Mouse (Mus musculus) limb, embryonic 14.5 days (tissue): Measurements from ENCODE around the gene Frmd4b. TPM values are rescaled to one million over a fixed set of nuclear protein-coding genes. Genes with fewer than 3 reads are reported as not detected.

Source experiments
- ATAC-seq: fragments of 200-750 bp; cut with Nextera tagmentation; 2 replicates; pipeline ENCODE4 v1.8.0; 2017; ENCODE audit warnings: low read depth, moderate number of reproducible peaks, moderate TSS enrichment; ENCODE audit not compliant: low FRiP score
- DNase-seq: peaks from one replicate; pipeline ENCODE4 v3.0.0-alpha.2; 2015; ENCODE audit warnings: low spot score
- H3K27ac ChIP-seq: fragments of 300-500 bp; sonication (generic); replicated peaks from 2 replicates; pipeline ENCODE4 v1.5.1; 2014; ENCODE audit warnings: low read depth, mild to moderate bottlenecking, low read length, moderate library complexity, mixed read lengths
- H3K27me3 ChIP-seq: fragments of 300-500 bp; sonication (generic); 2 replicates; pipeline ENCODE4 v1.6.1; 2014; ENCODE audit warnings: low read length, mixed read lengths; ENCODE audit not compliant: control insufficient read depth, insufficient read depth
- H3K36me3 ChIP-seq: fragments of 300-500 bp; sonication (generic); 2 replicates; pipeline ENCODE4 v1.6.1; 2014; ENCODE audit warnings: mild to moderate bottlenecking, low read length, moderate library complexity, mixed read lengths; ENCODE audit not compliant: control insufficient read depth, insufficient read depth
- H3K4me1 ChIP-seq: fragments of 300-500 bp; sonication (generic); 2 replicates; pipeline ENCODE4 v1.6.1; 2014; ENCODE audit warnings: antibody characterized with exemption, low read length, mixed read lengths; ENCODE audit not compliant: control insufficient read depth, insufficient read depth
- H3K4me2 ChIP-seq: fragments of 300-500 bp; sonication (generic); replicated peaks from 2 replicates; pipeline ENCODE4 v1.6.1; 2014; ENCODE audit warnings: low read depth, mild to moderate bottlenecking, low read length, moderate library complexity; ENCODE audit not compliant: severe bottlenecking
- H3K4me3 ChIP-seq: fragments of 300-500 bp; sonication (generic); replicated peaks from 2 replicates; pipeline ENCODE4 v1.5.1; 2014; ENCODE audit warnings: low read length
- H3K9ac ChIP-seq: fragments of 300-500 bp; sonication (generic); 2 replicates; pipeline ENCODE4 v1.6.1; 2014; ENCODE audit warnings: mild to moderate bottlenecking, low read depth, low read length, moderate library complexity; ENCODE audit not compliant: severe bottlenecking
- H3K9me3 ChIP-seq: fragments of 300-500 bp; sonication (generic); 2 replicates; pipeline ENCODE4 v1.6.1; 2016; ENCODE audit warnings: low read length; ENCODE audit not compliant: control insufficient read depth
- POLR2A ChIP-seq: fragments of 200-500 bp; IDR thresholded peaks from 2 replicates; pipeline ENCODE4 v1.8.0; 2012; ENCODE audit warnings: inconsistent platforms, mild to moderate bottlenecking, moderate library complexity, borderline replicate concordance; ENCODE audit not compliant: insufficient read depth, insufficient read length; ENCODE audit errors: extremely low read depth
- WGBS: fragments of 180-500 bp; shearing (Covaris S2); extraction: QIAGEN DNeasy Blood & Tissue Kit; methylation state at CpG from one replicate; pipeline ENCODE4 v1.1.7; 2014; 5-methylcytosine and 5-hydroxymethylcytosine counted together
- polyA plus RNA-seq, 2 experiments: library from polyadenylated mRNA; depleted of rRNA in 1 of 2; stranded (reverse) in 1 of 2; unstranded in 1 of 2; fragments of >200 nt; fragmentation: Nextera tagmentation in 1 of 2; extraction: Ambion mirVana in 1 of 2; gene quantifications; 2 replicates each; pipeline versions ENCODE4 v1.2.1 to v1.2.3; 2012 to 2014

Frmd4b gene
- polyA plus RNA-seq, 2 experiments: 13.9 to 14.1 TPM

DNA sequence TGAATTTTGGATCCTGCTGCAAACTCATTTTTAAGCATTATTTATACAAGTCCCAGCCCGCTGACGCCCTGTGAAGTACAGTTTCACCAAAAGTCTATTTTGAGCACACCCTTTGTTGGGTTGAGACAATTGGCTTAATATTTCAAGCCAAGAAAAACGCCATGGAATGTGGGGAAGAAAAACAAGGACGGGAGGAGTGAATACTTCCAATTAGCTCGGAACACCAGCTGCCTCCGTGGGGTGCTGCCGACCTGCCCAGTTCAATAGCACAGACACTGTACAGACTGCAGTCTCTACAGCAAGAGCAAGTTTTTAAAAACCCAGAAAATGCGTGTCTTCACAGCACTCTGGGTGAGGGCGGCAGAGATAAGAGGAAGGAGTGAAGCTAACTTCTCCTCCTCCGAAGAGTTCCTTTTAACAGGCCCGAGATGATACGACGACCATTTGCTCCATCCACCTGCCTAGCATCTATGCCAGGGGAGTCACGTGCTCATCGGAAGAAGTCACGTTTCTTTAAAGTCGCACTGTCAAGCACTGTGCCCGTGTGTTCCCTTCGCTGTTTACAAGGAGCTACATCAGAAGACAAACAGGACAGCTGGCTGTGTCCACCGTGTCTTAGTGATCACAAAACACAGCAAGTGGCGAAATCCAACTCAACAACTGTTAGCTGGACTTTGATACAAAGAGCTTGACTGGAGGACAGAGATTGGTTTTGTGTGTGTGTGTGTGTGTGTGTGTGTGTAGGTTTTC is 326.0 kb downstream of the Frmd4b start:
- Histone ChIP-seq H3K27ac (peak overlapping the region; percentile 28; the same call in 1 of the 2 replicates), H3K36me3 (peaks cover 11% of the 10 kb centered on the region; the same call in 1 of the 2 replicates), H3K9me3 (no peaks in the 10 kb centered on the region), H3K27me3 (no peaks in the 10 kb centered on the region), H3K4me2 (no peak overlapping the region), H3K4me1 (peaks cover 7% of the 10 kb centered on the region), H3K4me3 (no peak overlapping the region), H3K9ac (no peak overlapping the region)
- ATAC-seq (no peak), DNase-seq (no peak)
- WGBS: 74% methylated on average over 21 of the region's 21 CpGs
- TF ChIP-seq POLR2A: no peak

DNA sequence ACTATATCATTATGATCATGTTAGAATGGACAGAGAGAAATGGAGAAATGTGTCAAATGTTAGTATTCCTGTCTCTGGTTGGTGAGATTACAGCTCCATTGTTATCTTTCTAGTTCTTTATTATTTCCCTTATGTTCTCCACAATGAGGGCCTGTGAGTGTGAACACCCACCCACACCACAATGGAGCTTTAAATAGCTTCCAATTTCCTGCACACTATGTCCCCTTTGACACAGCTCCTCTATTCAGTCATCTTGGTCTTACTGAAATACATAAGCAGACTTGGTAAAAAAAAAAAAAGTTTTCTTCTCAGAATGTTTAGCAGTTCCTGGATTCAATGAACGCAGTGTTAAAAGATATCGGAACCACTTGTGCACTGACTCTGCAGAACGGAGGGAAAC is 326.7 kb downstream of the Frmd4b start:
- H3K36me3 ChIP-seq: peaks cover 11% of the 10 kb centered on the region; the same call in 1 of the 2 replicates
- no peak overlapping the region for H3K9ac ChIP-seq
- WGBS: 58% methylated on average over 3 of the region's 3 CpGs
- peak overlapping the region; percentile 28; the same call in 1 of the 2 replicates for H3K27ac ChIP-seq
- no peak for ATAC-seq
- no peak for DNase-seq
- H3K4me1 ChIP-seq: peaks cover 7% of the 10 kb centered on the region
- no peaks in the 10 kb centered on the region for H3K9me3 ChIP-seq
- no peak overlapping the region for H3K4me2 ChIP-seq
- no peak for TF ChIP-seq POLR2A
- H3K4me3 ChIP-seq: no peak overlapping the region
- H3K27me3 ChIP-seq: no peaks in the 10 kb centered on the region

GRCm38 (mm10) chr6:97289838-97290237 is 327.5 kb downstream of the Frmd4b start:
- peaks cover 7% of the 10 kb centered on the region for H3K4me1 ChIP-seq
- no peak overlapping the region for H3K9ac ChIP-seq
- no peak overlapping the region for H3K27ac ChIP-seq
- ATAC-seq (no peak), DNase-seq (no peak)
- H3K27me3 ChIP-seq: no peaks in the 10 kb centered on the region
- 83% methylated on average over 4 of the region's 4 CpGs for WGBS
- H3K4me2 ChIP-seq: no peak overlapping the region
- peaks cover 3% of the 10 kb centered on the region; the same call in 1 of the 2 replicates for H3K36me3 ChIP-seq
- no peak overlapping the region for H3K4me3 ChIP-seq
- no peak for TF ChIP-seq POLR2A
- no peaks in the 10 kb centered on the region for H3K9me3 ChIP-seq

GRCm38 (mm10) chr6:97289316-97289820 is 328.0 kb downstream of the Frmd4b start:
- WGBS: 63% methylated on average over 10 of the region's 10 CpGs
- ATAC-seq (no peak), DNase-seq (no peak)
- no peak overlapping the region for H3K4me3 ChIP-seq
- no peak overlapping the region for H3K27ac ChIP-seq
- H3K4me2 ChIP-seq: no peak overlapping the region
- H3K9me3 ChIP-seq: no peaks in the 10 kb centered on the region
- peaks cover 7% of the 10 kb centered on the region for H3K4me1 ChIP-seq
- no peak for TF ChIP-seq POLR2A
- H3K27me3 ChIP-seq: no peaks in the 10 kb centered on the region
- H3K9ac ChIP-seq: no peak overlapping the region
- no peaks in the 10 kb centered on the region for H3K36me3 ChIP-seq

- Histone ChIP-seq H3K36me3 (no peaks in the 10 kb centered on the region), H3K4me3 (no peak overlapping the region), H3K27ac (no peak overlapping the region), H3K4me1 (peaks cover 7% of the 10 kb centered on the region), H3K4me2 (no peak overlapping the region), H3K9me3 (no peaks in the 10 kb centered on the region), H3K9ac (no peak overlapping the region), H3K27me3 (no peaks in the 10 kb centered on the region)
- no peak for TF ChIP-seq POLR2A
- 73% methylated on average over 19 of the region's 19 CpGs for WGBS
- DNase-seq (no peak), ATAC-seq (no peak)
These were observed 329.1 kb downstream of the Frmd4b start for GRCm38 (mm10) chr6:97288047-97288855.
